Mouse (Mus musculus): Measurements from ENCODE around the gene Tmem52.

Tmem52 gene

DNA sequence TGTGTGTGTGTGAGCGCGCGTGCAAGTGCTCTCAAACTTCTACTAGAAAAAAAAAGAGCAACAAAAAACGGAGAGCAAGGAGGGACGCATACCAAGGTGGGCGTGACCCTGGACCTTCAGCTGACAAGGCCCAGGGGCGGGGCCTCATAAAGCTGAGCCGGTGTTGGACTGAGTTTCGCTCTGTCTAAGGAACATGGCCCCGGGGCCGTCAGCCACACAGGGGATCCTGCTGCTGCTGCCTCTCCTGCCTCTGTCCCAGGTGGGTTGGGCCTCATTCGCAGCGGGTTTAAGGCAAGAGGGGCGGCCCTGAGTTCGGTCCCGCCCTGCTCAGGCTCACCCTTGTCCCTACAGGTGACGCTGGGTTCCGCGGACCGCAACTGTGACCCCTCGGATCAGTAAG, at the start of gene Tmem52:
TSS of gene Tmem52 (plus strand) at position 163 of the 400 bp plus-strand sequence.
- TF ChIP-seq GATA4 (IDR thresholded peaks at IDR 0.05; ENCODE audit: insufficient replicate concordance, low read length), result no peak

DNA sequence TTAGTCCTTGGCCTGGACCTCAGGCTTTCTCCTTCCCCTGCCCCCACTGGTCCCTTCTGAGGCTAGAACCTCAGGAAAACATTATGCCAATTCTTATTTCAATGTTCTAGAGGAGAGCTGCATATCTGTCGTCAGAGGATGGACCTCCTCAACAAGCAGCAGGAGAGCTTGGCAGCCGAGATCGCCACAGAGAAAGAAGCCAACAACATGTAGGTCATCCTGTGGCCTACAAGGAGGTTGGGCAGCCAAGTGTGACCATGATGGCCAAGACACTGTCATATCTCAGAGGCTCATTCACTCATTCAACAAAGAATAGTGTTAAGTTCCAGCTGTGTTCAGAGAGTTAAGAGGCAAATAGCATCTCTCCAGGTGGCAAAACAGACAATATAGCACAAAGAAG, 48.8 kb upstream of the Tmem52 start:
- no peak for TF ChIP-seq GATA4 (IDR thresholded peaks at IDR 0.05; ENCODE audit: insufficient replicate concordance, low read length)

DNA sequence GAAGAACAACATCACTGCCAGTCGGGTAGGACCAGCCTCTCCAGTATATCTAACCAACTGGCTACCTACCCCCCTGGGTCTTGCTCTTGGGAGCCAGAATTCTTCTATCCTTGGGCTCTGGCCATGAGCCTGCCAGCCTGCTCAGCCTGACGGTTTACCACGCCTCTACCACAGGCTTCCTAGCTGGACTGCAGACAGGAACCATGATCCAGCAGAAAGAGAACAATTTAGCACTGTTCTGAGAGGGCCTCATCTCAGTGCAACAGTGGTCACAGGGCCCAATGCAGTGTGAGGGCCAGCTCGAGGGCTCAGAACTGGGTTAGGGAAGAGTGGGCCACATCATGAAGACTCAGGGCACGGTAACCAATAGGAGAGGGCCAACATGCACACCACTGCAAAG, 44.9 kb upstream of the Tmem52 start:
- no peak for TF ChIP-seq GATA4 (IDR thresholded peaks at IDR 0.05; ENCODE audit: insufficient replicate concordance, low read length)

DNA sequence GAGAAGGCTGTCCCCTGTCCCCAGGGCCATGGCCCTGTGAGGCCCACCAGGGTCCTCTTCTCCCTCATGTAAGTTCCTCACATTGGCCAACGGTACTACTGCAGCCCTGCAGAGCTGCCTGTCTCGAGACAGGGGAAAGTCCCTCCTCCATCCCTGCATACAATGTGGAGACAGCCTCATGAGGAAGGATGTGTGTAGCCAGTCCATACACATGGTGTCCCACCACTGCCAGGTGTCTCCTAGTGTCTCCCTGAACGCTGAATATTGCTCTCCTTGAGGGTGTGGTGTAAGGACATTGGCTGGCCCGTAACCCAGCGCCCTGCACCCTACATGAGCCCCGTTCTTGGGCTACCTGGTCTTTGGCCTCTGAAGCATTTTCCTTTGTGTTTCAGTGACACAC, 42.6 kb upstream of the Tmem52 start:
- TF ChIP-seq GATA4 (IDR thresholded peaks at IDR 0.05; ENCODE audit: insufficient replicate concordance, low read length), result no peak

DNA sequence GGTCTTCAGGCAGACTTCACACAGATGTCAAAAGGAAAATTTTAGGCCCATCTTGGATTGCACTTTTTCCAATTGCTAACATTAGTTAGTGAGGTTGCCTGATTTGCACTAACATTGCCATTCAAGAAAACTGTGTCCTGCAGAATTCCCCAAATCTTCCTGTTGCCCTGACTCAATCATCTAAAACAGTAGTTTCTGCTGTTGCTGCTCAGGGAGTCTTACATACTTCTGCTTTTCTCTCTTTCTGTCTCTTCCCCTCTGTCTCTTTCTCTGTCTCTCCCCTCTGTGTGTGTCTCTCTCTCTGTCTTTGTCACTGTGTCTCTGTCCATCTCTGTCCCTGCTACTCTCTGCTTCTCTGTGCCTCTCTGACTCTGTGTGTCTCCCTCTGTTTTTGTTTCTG, 40.5 kb upstream of the Tmem52 start:
- TF ChIP-seq GATA4 (IDR thresholded peaks at IDR 0.05; ENCODE audit: insufficient replicate concordance, low read length), result no peak

DNA sequence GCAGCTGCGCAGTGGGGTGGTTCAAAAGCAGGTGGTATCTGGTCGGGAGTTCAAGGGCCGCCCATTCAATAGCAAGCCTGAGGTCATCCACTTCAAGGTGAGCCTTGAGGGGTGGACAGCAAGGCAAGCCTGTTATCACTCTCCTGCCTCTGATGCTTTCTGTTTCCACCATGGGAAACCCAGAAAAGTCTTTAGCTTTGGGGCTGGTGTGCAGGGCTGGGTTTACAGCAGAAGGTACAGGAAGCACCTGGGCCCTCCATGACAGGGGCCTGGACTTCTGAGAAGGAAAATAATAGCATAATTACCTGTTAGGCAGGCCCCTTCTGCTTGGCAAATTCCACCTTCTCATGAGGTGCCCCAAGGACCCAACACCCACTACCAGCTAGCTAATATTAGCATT, 39.7 kb upstream of the Tmem52 start:
- TF ChIP-seq GATA4 (IDR thresholded peaks at IDR 0.05; ENCODE audit: insufficient replicate concordance, low read length), result no peak

DNA sequence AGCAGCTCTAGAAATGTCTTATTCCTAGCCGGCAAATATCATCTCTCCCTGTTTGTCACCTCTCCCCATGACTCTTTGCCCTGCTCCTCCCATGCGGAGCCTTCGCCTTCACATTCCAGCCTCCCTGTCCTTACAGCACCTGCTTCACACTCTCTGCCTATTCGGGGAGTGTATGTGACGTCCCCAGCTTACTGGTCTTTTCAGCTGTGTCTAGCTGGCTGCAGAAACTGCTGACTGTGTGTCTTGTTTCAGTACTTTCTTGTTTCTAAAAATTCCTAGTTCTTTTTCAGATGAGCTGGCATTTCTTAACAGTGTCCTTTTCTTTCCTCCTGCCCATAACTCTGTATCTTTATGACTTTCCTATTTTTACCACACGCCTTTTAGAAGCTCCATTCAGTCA, 36.6 kb upstream of the Tmem52 start:
- TF ChIP-seq GATA4 (IDR thresholded peaks at IDR 0.05; ENCODE audit: insufficient replicate concordance, low read length), result no peak

DNA sequence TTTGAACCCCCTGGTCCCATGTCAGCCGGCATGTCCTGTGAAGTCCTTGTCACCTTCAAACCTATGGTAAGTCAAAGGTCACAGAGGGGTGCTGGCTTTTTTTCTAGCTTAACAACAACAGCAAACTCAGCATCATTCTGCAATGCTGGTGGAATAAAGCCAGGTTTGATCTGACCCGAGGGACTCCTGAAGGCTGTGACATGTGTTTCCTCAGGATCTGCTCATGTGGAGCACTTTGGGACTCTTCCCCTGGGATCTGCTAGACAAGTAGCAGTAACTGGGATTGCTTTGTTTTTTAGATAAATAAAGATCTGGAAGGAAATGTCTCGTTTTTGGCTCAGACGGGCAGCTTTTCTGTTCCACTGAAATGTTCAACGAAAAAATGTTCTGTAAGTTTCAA, 34.9 kb upstream of the Tmem52 start:
- TF ChIP-seq GATA4 (IDR thresholded peaks at IDR 0.05; ENCODE audit: insufficient replicate concordance, low read length), result no peak

DNA sequence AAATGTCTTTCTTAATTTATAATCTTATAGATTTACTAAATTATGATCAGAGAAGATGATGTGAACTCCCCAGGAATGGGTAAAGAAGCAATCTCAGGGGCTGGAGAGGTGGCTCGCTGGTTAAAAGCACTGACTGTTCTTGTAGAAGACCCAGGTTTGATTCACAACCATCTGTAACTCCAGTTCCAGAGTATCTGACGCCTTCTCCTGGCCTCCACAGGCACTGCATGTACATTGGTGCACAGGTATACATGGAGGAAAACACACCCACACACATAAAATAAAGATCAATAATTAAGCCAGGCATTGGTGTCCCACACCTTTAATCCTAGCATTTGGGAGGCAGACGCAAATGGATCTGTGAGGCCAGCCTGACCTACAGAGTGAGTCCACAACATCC, 26.1 kb upstream of the Tmem52 start:
- no peak for TF ChIP-seq GATA4 (IDR thresholded peaks at IDR 0.05; ENCODE audit: insufficient replicate concordance, low read length)

DNA sequence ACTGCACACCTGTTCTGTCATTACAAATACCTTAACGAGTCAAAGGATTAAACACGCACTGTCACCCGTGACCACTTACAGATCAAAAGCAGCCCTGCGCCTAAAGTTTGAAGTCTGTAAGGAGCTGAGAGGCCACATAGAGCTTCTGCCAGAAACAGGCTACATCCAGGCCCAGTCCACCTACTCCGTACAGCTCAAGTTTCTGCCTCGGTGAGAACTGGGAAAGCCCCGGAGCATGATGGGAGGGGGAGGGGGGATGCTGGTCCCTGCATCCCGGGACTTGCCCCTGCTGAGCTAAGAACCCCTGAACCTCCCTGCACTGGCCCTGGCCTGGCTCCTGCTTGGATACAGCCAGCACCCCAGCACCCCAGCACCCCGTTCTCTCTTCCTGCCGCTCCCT, 17.3 kb upstream of the Tmem52 start:
- no peak for TF ChIP-seq GATA4 (IDR thresholded peaks at IDR 0.05; ENCODE audit: insufficient replicate concordance, low read length)

DNA sequence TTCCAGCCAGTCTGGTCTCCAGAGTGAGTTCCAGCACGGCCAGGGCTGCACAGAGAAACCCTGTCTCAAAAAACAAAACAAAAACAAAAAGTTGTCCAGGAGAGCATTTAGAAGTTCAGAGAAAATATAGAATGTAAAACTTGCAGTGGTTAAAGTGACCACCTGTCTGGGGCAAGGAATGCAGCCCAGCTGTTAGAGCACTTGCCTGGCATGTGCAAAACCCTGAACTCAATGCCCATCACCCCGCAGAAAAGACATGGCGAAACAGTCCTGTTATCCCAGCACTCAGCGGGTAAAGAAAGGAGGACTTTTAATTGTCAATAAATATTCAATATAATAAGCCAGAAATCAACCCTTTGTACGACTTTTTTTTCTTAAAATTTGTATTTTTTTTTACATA, 10.3 kb upstream of the Tmem52 start:
- no peak for TF ChIP-seq GATA4 (IDR thresholded peaks at IDR 0.05; ENCODE audit: insufficient replicate concordance, low read length)

DNA sequence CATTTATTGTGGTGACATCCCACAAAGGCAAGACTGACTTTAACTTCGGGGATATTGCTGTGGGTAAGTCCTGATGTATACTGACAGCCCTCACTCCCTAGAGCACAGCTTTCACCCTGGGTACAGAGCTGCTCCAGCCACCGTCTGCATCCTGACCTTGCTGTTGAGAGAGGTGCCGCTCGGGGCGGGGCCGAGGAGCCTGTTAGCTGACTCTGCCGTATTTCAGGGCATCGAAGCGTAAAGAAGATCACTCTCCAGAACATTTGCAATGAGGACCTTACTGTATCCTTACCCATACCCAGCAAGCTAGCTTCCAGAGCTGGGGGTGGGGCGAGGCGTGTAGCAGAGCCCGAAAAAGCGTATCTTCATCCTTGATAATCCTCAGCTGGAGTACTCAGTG, 5.9 kb upstream of the Tmem52 start:
- no peak for TF ChIP-seq GATA4 (IDR thresholded peaks at IDR 0.05; ENCODE audit: insufficient replicate concordance, low read length)

DNA sequence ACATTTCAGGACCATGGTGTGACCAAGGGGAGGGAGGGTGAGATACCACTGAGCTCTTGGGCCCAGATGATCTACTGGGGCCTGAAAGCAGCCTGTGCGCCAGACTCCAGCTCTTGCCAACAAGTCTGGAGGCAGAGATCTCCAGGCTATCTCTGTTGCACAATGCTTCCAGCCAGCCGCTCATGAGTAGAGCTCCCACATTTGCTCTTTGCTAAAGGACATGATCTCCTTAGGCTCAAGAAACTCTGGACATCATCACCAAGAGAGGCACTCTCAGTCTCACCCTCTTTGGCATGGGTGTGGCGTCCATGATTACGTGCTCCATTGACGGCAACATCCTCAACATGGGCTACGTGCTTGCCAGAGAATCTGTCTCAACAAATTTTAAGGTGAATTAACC, 5.3 kb upstream of the Tmem52 start:
- TF ChIP-seq GATA4 (IDR thresholded peaks at IDR 0.05; ENCODE audit: insufficient replicate concordance, low read length), result no peak

DNA sequence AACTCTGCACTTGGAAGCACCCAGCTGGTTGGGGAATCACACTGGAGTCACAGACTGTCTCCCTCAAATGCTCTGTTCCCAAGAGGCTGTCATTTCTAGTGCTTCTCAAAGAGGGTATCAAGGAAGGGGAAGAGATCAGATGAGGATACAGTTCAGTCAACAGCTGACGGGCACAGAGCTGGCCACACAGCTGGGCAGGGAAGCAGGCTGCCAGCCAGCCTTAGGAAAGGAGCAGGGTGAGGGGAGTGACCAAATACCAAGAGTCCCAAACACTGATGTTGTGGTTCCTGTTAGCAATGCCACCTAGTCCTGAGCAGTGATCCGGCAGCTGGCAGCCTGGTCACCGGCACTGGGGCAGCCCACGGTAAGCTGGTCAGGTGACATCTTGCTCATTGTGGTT, 4.9 kb upstream of the Tmem52 start:
- TF ChIP-seq GATA4 (IDR thresholded peaks at IDR 0.05; ENCODE audit: insufficient replicate concordance, low read length), result no peak

DNA sequence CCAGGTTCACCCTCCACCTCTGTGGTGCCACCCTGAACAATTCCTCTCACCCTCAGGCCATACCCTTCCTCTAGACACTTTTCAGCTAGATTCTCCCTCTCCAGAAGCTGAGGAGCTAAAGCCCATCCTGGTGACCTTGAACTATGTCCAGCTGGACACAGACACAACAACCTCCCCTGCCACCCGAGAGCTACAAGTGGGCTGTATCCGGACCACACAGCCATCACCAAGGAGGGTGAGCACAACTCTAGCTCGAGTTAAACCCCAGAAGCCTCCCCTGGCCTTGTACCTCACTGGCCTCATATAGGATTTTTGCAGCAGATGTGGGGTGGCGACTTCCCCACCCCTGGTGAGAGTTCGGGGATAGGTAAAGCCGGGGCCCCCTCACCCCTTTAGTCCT, 3.3 kb upstream of the Tmem52 start:
- no peak for TF ChIP-seq GATA4 (IDR thresholded peaks at IDR 0.05; ENCODE audit: insufficient replicate concordance, low read length)

DNA sequence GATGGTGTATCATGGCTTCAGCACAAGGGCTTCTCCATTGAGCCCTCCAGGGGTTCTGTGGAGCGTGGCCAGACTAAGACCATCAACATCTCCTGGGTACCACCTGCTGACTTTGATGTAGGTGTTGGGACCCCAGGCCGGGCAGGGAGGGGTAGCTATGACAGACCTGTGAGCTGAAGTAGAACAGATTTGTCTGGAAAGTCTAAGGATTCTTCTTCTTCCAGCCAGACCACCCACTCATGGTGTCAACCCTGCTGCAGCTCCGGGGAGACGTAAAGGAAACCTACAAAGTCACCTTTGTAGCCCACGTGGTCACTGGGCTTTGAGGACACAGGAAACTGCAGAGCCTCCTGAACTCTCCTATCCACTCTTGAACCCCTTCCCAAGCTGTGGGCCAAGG, 2.8 kb upstream of the Tmem52 start:
- no peak for TF ChIP-seq GATA4 (IDR thresholded peaks at IDR 0.05; ENCODE audit: insufficient replicate concordance, low read length)

DNA sequence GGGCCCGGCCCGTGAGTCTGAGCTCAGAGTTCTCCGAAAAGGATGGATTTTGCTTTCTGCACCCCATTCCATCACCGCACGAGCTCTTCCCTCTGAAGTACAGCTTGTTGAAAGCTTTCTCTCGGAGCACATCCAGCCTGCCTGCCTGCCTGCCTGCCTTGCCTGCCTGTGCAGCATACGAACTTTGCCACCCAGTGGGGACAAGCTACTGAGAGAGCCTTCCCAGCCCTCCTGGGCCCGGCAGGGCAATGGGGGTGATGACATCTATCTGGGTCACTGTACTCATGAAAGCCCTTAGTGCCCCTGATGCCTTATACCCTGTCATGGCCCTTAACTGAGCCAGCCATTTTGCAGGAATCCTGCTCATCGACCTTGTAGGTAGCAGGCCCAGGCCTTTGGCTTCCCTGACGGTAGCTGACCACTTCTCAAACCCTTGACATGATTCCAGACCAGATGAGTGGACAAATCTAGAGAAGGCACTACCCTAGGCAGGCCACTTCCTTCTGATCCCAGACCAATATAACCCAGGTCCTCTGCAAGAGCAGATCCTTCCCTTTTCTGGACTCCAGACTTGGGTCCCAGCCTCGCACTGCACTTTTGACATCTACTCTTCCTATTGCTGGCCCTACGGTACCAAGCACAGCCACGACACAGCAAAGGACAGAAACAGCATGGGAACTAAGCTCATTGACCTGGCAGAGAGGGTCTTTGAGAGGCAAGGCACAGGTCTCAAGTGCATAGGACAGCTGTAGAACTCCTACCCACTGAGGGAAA, 1.5 kb upstream of the Tmem52 start:
- TF ChIP-seq GATA4 (IDR thresholded peaks at IDR 0.05; ENCODE audit: insufficient replicate concordance, low read length), result no peak

All from liver, adult (tissue).